9 mouse cellular contexts compared by ENCODE assay signal in the genomic region with DNA sequence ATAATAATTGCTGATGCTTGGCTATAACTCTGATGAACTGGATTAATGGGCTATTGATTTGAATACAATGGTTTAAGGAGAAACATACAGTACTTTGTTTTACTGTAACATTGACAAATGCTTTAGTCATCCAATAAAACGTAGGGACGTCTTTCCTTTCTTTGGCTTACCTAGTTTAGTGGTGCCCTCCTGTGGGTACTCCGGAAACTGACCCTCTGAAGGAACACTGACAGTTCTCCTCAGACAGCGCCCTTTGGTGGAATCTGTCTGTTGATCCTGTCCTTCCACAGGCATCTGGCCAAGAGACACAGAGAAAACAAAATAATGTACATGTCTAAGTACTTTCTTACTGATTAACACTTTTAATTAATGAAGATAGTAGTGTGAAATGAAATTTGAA.
A peak's percentile ranks its signal among the peaks of the same experiment; 100 is the strongest.
DNase-seq lines count a peak whose midpoint lies in the region; ATAC-seq and TF ChIP-seq lines count a peak whose summit lies in the region.
"Had no signal": no experiment of that assay in that cellular context is flagged by ENCODE, and none has a peak within 500 bp of the region (broad histone marks: within the 10 kb centered on the region; RNA-seq: fewer than 3 reads in every experiment).

No protein-coding gene starts in this region.

- no peaks in the 10 kb centered on the region for H3K27me3 ChIP-seq in neural tube, embryonic 11.5 days (ENCODE audit: control insufficient read depth, insufficient read depth, low read length)
- H3K27me3 ChIP-seq: embryonic facial prominence, embryonic 13.5 days had no signal

- H3K36me3 ChIP-seq in neural tube, embryonic 11.5 days (ENCODE audit: control insufficient read depth, insufficient read depth, low read length), result no peaks in the 10 kb centered on the region
- H3K36me3 ChIP-seq: embryonic facial prominence, embryonic 13.5 days had no signal

- no peak overlapping the region for H3K9ac ChIP-seq in neural tube, embryonic 11.5 days (ENCODE audit: low read length)
- H3K9ac ChIP-seq: embryonic facial prominence, embryonic 13.5 days had no signal

- no peaks in the 10 kb centered on the region for H3K9me3 ChIP-seq in neural tube, embryonic 11.5 days (ENCODE audit: control insufficient read depth, low read length)
- H3K9me3 ChIP-seq: embryonic facial prominence, embryonic 13.5 days had no signal

- no peak for ATAC-seq in neural tube, embryonic 11.5 days (ENCODE audit: insufficient read depth, low FRiP score, low TSS enrichment)
- no peak for ATAC-seq in inflammation-experienced regulatory T-cells, adult 6 months

- 17% methylated on average over 4 of the region's 4 CpGs for WGBS in neural tube, embryonic 11.5 days

- peak; percentile 27 for DNase-seq in left cerebral cortex, adult 11 months (ENCODE audit: low spot score)
- DNase-seq in left cerebral cortex, adult 8-10 months (ENCODE audit: low spot score in 2 of 2), result no peak
- DNase-seq in ES-CJ7 (ENCODE audit: low read depth, low spot score), result peak; percentile 62
- DNase-seq in adrenal gland, postnatal 10 days, result peak; percentile 62
- peak; percentile 39 for DNase-seq in embryo, embryonic 9.5 days (ENCODE audit: extremely low spot score)
- peak; percentile 25 to 53 for DNase-seq in layer of hippocampus, adult 2 months (ENCODE audit: low spot score in 2 of 2)
- peak; percentile 46 for DNase-seq in neural tube, embryonic 11.5 days (ENCODE audit: low spot score)

- no peak overlapping the region for H3K4me2 ChIP-seq in neural tube, embryonic 11.5 days (ENCODE audit: low read depth)
- H3K4me2 ChIP-seq: embryonic facial prominence, embryonic 13.5 days had no signal

- no peak overlapping the region for H3K27ac ChIP-seq in layer of hippocampus, adult 2 months
- H3K27ac ChIP-seq in neural tube, embryonic 11.5 days (ENCODE audit: low read depth, low read length), result no peak overlapping the region
- H3K27ac ChIP-seq: embryonic facial prominence, embryonic 13.5 days had no signal

- H3K4me3 ChIP-seq in layer of hippocampus, adult 2 months, result no peak overlapping the region
- H3K4me3 ChIP-seq in neural tube, embryonic 11.5 days (ENCODE audit: low read depth, low read length), result no peak overlapping the region
- H3K4me3 ChIP-seq: embryonic facial prominence, embryonic 13.5 days had no signal

- TF ChIP-seq CTCF in layer of hippocampus, adult 2 months (conservative IDR thresholded peaks at IDR 0.05), result peak; percentile 81

- H3K4me1 ChIP-seq in neural tube, embryonic 11.5 days (ENCODE audit: control insufficient read depth, insufficient read depth, low read length), result no peaks in the 10 kb centered on the region
- H3K4me1 ChIP-seq: embryonic facial prominence, embryonic 13.5 days had no signal

Comparison
In these comparisons a context has a peak if more than half of its experiments do, and no peak if none do; other contexts are left out.
1. DNase-seq: peak in left cerebral cortex, adult 11 months (single experiment), ES-CJ7 (single experiment), adrenal gland, postnatal 10 days (single experiment), embryo, embryonic 9.5 days (single experiment), layer of hippocampus, adult 2 months (2 of 2) and neural tube, embryonic 11.5 days (single experiment); none in left cerebral cortex, adult 8-10 months (0 of 2).